Mouse (Mus musculus) lung, adult 2 months (tissue): ENCODE results near the gene Birc6. TPM values are rescaled to one million over a fixed set of nuclear protein-coding genes. Genes with fewer than 3 reads are reported as not detected.
"Not testable (repeated sequence)": the region's sequence is repeated elsewhere in the genome, so short reads cannot be mapped to it uniquely, and the experiment has no call there.

Experiments used
- DNase-seq: peaks from one replicate; pipeline ENCODE4 v3.0.0; 2022
- H3K4me1 ChIP-seq: fragments of 200-500 bp; 2 replicates; pipeline ENCODE4 v1.6.1; 2011; ENCODE audit warnings: low read length; ENCODE audit not compliant: control insufficient read depth, insufficient read depth
- H3K4me3 ChIP-seq: fragments of 200-500 bp; replicated peaks from 2 replicates; pipeline ENCODE3; 2011; ENCODE audit warnings: low read depth, mild to moderate bottlenecking, control low read depth, low read length; ENCODE audit errors: extremely low read depth
- CTCF ChIP-seq: fragments of 200-500 bp; IDR thresholded peaks from 2 replicates; pipeline ENCODE4 v1.5.1; 2011; ENCODE audit warnings: mild to moderate bottlenecking, low read length, control low read depth; ENCODE audit not compliant: insufficient read depth
- POLR2A ChIP-seq: fragments of 200-500 bp; IDR thresholded peaks from 2 replicates; pipeline ENCODE4 v1.6.1; 2011; ENCODE audit warnings: low read depth, mild to moderate bottlenecking, control low read depth, low read length, borderline replicate concordance; ENCODE audit errors: extremely low read depth
- WGBS: fragments of 180-500 bp; shearing (Covaris S2); methylation state at CpG from one replicate; pipeline ENCODE4 v1.1.7; 2018; 5-methylcytosine and 5-hydroxymethylcytosine counted together
- polyA plus RNA-seq: library from polyadenylated mRNA; depleted of rRNA; stranded (reverse); fragments of >200 nt; gene quantifications from 2 replicates; pipeline ENCODE4 v1.2.3, GENCODE M21; 2012

Birc6 gene
- polyA plus RNA-seq, 1 experiment, result 91.7 TPM

GRCm38 (mm10) chr17:74684927-74685326, 156.8 kb downstream of the Birc6 start:
- no peak overlapping the region for H3K4me3 ChIP-seq
- peaks cover 2% of the 10 kb centered on the region for H3K4me1 ChIP-seq
- no peak for DNase-seq
- TF ChIP-seq CTCF, result no peak
- no peak for TF ChIP-seq POLR2A
- WGBS, result 65% methylated on average over 3 of the region's 3 CpGs

DNA sequence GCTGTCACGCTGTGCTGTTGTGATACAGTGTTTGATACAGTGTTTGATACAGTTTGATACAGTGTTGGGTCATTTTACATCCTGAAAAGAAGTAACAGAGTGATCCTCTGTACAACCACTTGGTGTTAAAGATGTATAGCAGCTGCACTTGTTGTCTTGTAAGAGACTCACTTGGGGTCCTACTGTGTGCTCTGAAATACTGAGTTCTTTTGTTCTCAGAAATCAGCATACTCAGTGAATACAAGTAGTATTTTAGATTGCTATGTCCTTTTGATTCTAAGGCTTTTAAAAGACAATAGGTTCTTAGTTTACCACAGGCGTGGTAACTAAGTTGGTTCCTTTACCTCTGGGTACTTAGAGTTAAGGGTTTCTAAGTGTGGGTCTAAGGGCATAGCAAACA, 160.5 kb downstream of the Birc6 start:
- Histone ChIP-seq H3K4me1 (peaks cover 2% of the 10 kb centered on the region), H3K4me3 (no peak overlapping the region)
- DNase-seq, result no peak
- TF ChIP-seq POLR2A, result no peak
- TF ChIP-seq CTCF, result no peak
- WGBS, result 82% methylated on average over 2 of the region's 2 CpGs

GRCm38 (mm10) chr17:74689406-74689805, 161.3 kb downstream of the Birc6 start:
- TF ChIP-seq CTCF (no peak), POLR2A (no peak)
- DNase-seq, result no peak
- 83% methylated on average over 4 of the region's 4 CpGs for WGBS
- Histone ChIP-seq H3K4me1 (peaks cover 2% of the 10 kb centered on the region), H3K4me3 (no peak overlapping the region)

GRCm38 (mm10) chr17:74701661-74702060, 173.6 kb downstream of the Birc6 start:
- not testable (repeated sequence) for DNase-seq, H3K4me3 ChIP-seq, H3K4me1 ChIP-seq
- 97% methylated on average over 2 of the region's 2 CpGs for WGBS

DNA sequence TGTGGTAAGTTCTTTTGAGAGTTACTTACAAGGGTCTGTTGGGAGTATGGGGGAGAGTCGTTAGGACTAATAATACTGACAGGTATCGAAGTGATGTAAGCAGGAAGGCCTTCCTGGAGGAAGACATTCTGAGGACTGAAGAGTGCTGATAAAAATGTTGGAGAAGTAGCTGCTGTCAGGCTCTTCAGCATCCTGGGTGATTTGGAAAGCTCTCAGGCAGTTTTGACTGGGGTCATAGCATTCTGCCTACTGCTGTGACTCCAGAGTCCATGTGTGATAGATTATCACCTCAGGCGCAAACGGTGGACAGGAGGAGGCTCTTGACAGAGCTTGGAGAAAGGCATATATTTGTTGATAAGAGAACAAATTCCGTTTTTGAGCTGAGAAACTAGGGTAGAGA, 177.4 kb downstream of the Birc6 start:
- no peak for DNase-seq
- TF ChIP-seq POLR2A (no peak), CTCF (no peak)
- H3K4me3 ChIP-seq, result no peak overlapping the region
- H3K4me1 ChIP-seq, result no peaks in the 10 kb centered on the region
- 83% methylated on average over 5 of the region's 5 CpGs for WGBS

- no peak for TF ChIP-seq POLR2A
- TF ChIP-seq CTCF, result no peak
- no peak overlapping the region for H3K4me3 ChIP-seq
- no peak for DNase-seq
- H3K4me1 ChIP-seq, result no peaks in the 10 kb centered on the region
These were observed 178.5 kb downstream of the Birc6 start for GRCm38 (mm10) chr17:74706593-74706992.

- no peak for TF ChIP-seq CTCF
- no peak for TF ChIP-seq POLR2A
- Histone ChIP-seq H3K4me3 (no peak overlapping the region), H3K4me1 (no peaks in the 10 kb centered on the region)
- no peak for DNase-seq
- 88% methylated on average over 7 of the region's 7 CpGs for WGBS
These were observed 179.6 kb downstream of the Birc6 start for GRCm38 (mm10) chr17:74707637-74708152.

DNA sequence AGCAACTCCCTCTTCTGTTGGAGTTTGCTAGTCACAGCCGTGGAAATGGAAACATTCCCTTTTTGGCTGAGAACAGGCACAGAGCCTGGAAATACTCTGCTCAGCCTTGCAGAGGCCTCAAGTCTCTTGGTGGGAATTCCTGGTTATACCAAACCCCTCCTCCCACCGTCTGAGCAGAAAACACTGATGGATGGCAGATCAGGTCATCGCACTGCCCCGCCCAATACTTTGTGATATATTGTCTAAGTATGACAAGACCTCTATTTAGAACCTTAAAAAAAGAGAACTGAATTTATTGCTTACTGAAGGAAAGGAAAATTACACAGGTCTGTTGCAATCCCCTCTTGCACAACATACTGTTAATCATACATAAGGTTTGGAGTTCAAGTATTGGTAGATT, 182.6 kb downstream of the Birc6 start:
- WGBS, result 51% methylated on average over 4 of the region's 4 CpGs
- no peak for DNase-seq
- H3K4me1 ChIP-seq, result no peaks in the 10 kb centered on the region
- no peak for TF ChIP-seq POLR2A
- no peak for TF ChIP-seq CTCF
- no peak overlapping the region for H3K4me3 ChIP-seq

- no peak for DNase-seq
- TF ChIP-seq POLR2A (no peak), CTCF (no peak)
- Histone ChIP-seq H3K4me3 (no peak overlapping the region), H3K4me1 (no peaks in the 10 kb centered on the region)
- 88% methylated on average over 8 of the region's 8 CpGs for WGBS
These were observed 183.5 kb downstream of the Birc6 start for GRCm38 (mm10) chr17:74711627-74712026.

GRCm38 (mm10) chr17:74715128-74715527, 187.0 kb downstream of the Birc6 start:
- TF ChIP-seq POLR2A (no peak), CTCF (no peak)
- Histone ChIP-seq H3K4me3 (no peak overlapping the region), H3K4me1 (peaks cover 3% of the 10 kb centered on the region)
- DNase-seq, result no peak
- 61% methylated on average over 3 of the region's 3 CpGs for WGBS

GRCm38 (mm10) chr17:74715724-74716123, 187.6 kb downstream of the Birc6 start:
- DNase-seq, result no peak
- 33% methylated on average over 1 of the region's 1 CpGs for WGBS
- Histone ChIP-seq H3K4me3 (no peak overlapping the region), H3K4me1 (peaks cover 3% of the 10 kb centered on the region)
- TF ChIP-seq POLR2A, result no peak
- TF ChIP-seq CTCF, result no peak
